Mouse (Mus musculus): ENCODE measurements around the gene Heca. TPM values are rescaled to one million over a fixed set of nuclear protein-coding genes. Genes with fewer than 3 reads are reported as not detected.
"Not testable (repeated sequence)": the region's sequence is repeated elsewhere in the genome, so short reads cannot be mapped to it uniquely, and the experiment has no call there.

Heca gene
- 2.4 and 3.2 TPM in 2 replicates for polyA plus RNA-seq (2016; fragmentation: Nextera tagmentation; extraction: Ambion mirVana)

DNA sequence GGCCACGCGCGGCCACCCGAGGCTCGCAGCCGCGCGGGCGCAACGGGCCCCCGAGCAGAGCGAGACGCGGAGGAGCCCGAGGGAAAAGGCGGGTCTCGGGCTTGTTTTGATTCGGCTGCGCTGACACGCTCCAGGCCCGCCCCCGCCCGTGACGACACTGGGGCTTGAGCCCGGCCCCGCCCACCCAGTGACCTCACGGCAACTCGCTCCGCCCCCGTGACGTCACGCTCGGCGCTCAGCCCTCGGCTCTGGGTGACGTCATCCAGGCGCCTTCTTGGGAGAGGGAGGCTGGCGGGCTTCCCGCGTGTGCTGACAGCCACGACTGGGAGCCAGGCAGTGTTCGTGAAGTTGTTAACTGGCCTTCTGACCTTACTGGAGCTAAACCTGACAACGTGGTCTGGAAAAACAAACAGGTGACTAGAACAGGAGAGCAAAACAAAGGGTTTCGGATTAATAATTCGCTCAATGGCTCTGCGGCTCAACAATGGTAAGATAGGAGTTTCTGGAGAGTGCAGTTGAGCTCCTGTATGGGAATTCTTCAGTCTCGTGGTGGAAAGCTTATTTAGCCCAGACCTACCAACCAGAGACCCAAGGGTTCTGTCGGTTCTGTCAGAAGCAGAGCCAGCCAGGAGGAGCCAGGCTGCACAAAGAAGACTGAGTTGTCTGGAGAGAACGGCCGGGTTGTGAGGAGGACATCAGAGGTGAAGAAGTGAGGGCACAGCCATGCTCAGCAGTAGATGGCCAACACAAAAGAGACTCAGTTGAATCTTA is at the start of gene Heca:
Heca (minus strand) TSS at position 108 of the 771 bp plus-strand sequence.
- Histone ChIP-seq H3K27me3 (ENCODE audit: poor library complexity, severe bottlenecking) (no peaks in the 10 kb centered on the region), H3K4me1 (peaks cover 8% of the 10 kb centered on the region), H3K9me3 (no peaks in the 10 kb centered on the region), H3K36me3 (replicated peaks) (no peaks in the 10 kb centered on the region), H3K4me3 (peak within 1 kb of the TSS; percentile 87), H3K27ac (peak within 1 kb of the TSS; percentile 88)
- 12% methylated on average over 50 of the region's 50 CpGs for WGBS
- DNase-seq (ENCODE audit: extremely low spot score, low spot score): peak; percentile 89

DNA sequence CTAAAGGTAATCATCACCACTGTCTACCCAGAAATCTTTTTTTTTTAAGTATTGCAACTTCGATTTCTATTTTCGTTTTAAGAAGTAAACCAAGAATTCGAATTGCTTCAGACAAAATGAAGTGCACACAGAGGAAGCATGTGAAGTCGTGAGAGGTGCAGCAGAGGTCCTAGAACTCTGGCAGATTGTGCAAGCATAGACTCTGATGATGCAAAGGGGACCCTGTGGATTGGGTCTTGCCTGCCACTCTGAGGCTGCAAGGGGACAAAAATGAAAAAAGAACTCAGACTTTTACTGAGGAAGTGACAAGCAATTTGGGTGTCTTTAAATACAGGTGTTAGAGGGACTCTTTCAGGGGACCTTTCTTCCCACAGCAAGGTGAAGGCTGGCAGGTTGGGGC is 42.7 kb upstream of the Heca start:
- no peak for DNase-seq (ENCODE audit: extremely low spot score, low spot score)
- H3K4me1 ChIP-seq: no peaks in the 10 kb centered on the region
- H3K4me3 ChIP-seq: no peak overlapping the region
- WGBS: 87% methylated on average over 4 of the region's 4 CpGs
- no peaks in the 10 kb centered on the region for H3K36me3 ChIP-seq (replicated peaks)
- H3K27me3 ChIP-seq (ENCODE audit: poor library complexity, severe bottlenecking): no peaks in the 10 kb centered on the region
- H3K9me3 ChIP-seq: no peaks in the 10 kb centered on the region
- H3K27ac ChIP-seq: no peak overlapping the region

DNA sequence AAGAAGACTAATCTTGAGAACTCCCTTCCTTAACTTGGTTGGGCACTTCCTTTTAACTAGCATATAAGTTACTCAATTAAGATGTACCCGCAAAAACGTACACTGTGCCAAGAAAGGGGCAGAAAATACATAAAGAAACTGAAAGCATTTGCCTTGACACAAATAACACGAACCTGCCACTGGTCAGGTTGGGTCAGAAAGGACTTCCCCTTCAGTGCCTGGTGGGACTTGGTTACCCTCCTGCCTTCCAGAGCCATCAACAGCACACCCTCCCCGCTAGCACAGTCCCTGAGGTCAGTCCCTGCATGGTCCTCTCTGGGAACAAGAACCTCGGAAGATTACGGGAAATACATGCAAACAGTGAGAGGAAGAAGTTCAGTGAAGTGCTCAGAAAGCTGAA is 41.3 kb upstream of the Heca start:
- no peak overlapping the region for H3K4me3 ChIP-seq
- H3K36me3 ChIP-seq (replicated peaks): no peaks in the 10 kb centered on the region
- no peaks in the 10 kb centered on the region for H3K9me3 ChIP-seq
- no peaks in the 10 kb centered on the region for H3K27me3 ChIP-seq (ENCODE audit: poor library complexity, severe bottlenecking)
- no peaks in the 10 kb centered on the region for H3K4me1 ChIP-seq
- WGBS: 81% methylated on average over 6 of the region's 6 CpGs
- no peak overlapping the region for H3K27ac ChIP-seq
- DNase-seq (ENCODE audit: extremely low spot score, low spot score): no peak

DNA sequence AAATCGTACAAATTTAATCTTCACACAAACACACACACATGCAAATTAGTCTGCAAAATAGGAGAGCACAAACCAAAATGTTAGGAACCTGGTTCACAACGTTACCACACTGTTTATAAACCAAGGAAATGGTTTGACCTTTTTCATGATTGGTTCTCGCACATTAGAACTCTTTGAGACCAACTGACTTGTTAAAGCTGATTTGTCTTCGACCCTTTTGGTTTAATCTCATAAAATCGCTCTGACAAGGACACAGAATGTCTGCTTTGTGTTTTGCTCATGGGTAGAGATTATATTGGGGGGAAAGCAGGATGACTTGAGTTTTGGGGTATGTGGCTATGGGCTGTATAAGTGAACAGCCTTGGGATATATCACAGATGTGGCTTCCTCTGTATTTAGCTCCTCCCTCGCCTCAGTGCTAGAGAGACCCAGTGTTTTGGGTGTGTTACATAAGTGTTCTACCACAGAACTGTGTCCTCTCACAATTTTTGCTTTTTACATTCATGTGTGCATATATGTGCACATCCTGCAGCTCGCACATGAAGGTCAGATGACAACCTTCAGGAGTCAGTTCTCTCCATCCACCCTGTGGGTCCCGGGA is 40.1 kb upstream of the Heca start:
- no peaks in the 10 kb centered on the region for H3K4me1 ChIP-seq
- no peak overlapping the region for H3K4me3 ChIP-seq
- H3K27ac ChIP-seq: no peak overlapping the region
- H3K36me3 ChIP-seq (replicated peaks): no peaks in the 10 kb centered on the region
- no peak for DNase-seq (ENCODE audit: extremely low spot score, low spot score)
- 87% methylated on average over 8 of the region's 8 CpGs for WGBS
- H3K27me3 ChIP-seq (ENCODE audit: poor library complexity, severe bottlenecking): no peaks in the 10 kb centered on the region
- H3K9me3 ChIP-seq: no peaks in the 10 kb centered on the region

GRCm38 (mm10) chr10:17983313-17983712 is 35.4 kb upstream of the Heca start:
- WGBS: 92% methylated on average over 2 of the region's 2 CpGs
- no peak for DNase-seq (ENCODE audit: extremely low spot score, low spot score)
- H3K4me3 ChIP-seq: no peak overlapping the region
- H3K36me3 ChIP-seq (replicated peaks): no peaks in the 10 kb centered on the region
- no peak overlapping the region for H3K27ac ChIP-seq
- no peaks in the 10 kb centered on the region for H3K27me3 ChIP-seq (ENCODE audit: poor library complexity, severe bottlenecking)
- H3K9me3 ChIP-seq: no peaks in the 10 kb centered on the region
- no peaks in the 10 kb centered on the region for H3K4me1 ChIP-seq

DNA sequence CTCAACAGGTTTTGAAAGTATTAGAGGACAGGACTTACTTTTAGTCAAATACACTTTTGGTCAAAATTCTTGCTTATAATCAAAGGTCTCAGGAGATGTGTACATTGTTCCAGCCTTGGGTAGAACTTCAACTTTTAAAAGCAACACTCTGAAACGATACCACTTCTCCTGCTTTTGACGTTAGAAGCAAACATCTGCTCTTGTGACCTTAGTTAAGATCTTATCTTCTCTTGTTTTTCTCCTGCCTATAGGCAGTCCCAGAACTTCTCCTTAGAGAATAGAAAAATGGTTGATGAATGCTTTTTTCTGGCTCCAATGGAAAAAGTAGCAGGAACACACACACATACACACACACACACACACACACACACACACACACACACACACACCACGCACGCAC is 18.2 kb upstream of the Heca start:
- Histone ChIP-seq H3K27ac (no peak overlapping the region), H3K9me3 (no peaks in the 10 kb centered on the region), H3K4me3 (no peak overlapping the region), H3K36me3 (replicated peaks) (no peaks in the 10 kb centered on the region), H3K27me3 (ENCODE audit: poor library complexity, severe bottlenecking) (no peaks in the 10 kb centered on the region), H3K4me1 (no peaks in the 10 kb centered on the region)
- 93% methylated on average over 4 of the region's 4 CpGs for WGBS
- no peak for DNase-seq (ENCODE audit: extremely low spot score, low spot score)

DNA sequence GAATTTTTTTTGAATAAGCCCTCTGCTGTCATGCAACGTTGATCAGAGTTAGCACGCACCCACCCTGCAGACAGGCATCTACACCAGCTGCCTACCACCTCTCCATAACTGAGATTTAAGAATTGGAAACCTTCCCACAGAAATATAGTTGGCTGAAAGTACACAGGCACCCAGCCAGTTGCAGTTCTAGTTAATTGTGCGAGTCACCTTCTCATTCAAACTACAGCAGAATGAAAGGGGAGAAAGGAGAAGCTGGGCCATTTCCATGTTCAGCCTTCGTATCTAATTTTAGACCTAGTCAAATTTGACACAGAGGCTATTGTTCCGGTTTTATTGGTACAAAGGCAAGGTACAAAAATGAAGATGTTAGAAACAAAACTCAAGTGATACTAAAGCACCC is 2.9 kb upstream of the Heca start:
- Histone ChIP-seq H3K9me3 (peaks cover 5% of the 10 kb centered on the region; the same call in 1 of the 2 replicates), H3K36me3 (replicated peaks) (no peaks in the 10 kb centered on the region), H3K4me3 (no peak overlapping the region), H3K27ac (no peak overlapping the region), H3K4me1 (peaks cover 8% of the 10 kb centered on the region), H3K27me3 (ENCODE audit: poor library complexity, severe bottlenecking) (no peaks in the 10 kb centered on the region)
- no peak for DNase-seq (ENCODE audit: extremely low spot score, low spot score)
- WGBS: 88% methylated on average over 5 of the region's 5 CpGs

- H3K36me3 ChIP-seq (replicated peaks): 0 out of 2 replicates have a peak, but pooled peaks cover 4% of the 10 kb centered on the region
- peaks cover 8% of the 10 kb centered on the region for H3K4me1 ChIP-seq
- under 1% methylated on average over 101 of the region's 110 CpGs for WGBS
- H3K9me3 ChIP-seq: no peaks in the 10 kb centered on the region
- peak; percentile 43 for DNase-seq (ENCODE audit: extremely low spot score, low spot score)
- H3K27me3 ChIP-seq (ENCODE audit: poor library complexity, severe bottlenecking): no peaks in the 10 kb centered on the region
- H3K27ac ChIP-seq: peak overlapping the region; percentile 88
- H3K4me3 ChIP-seq: peak overlapping the region; percentile 87
Measured at GRCm38 (mm10) chr10:17947175-17947906, 526 bp downstream of the Heca start.

GRCm38 (mm10) chr10:17946799-17947174 is 1.1 kb downstream of the Heca start:
- not testable (repeated sequence) for H3K36me3 ChIP-seq (replicated peaks); H3K4me1 ChIP-seq; DNase-seq (ENCODE audit: extremely low spot score, low spot score); H3K27me3 ChIP-seq (ENCODE audit: poor library complexity, severe bottlenecking); H3K9me3 ChIP-seq
- Histone ChIP-seq H3K4me3 (peak overlapping the region; percentile 87), H3K27ac (peak overlapping the region; percentile 88)
- WGBS: 2% methylated on average over 4 of the region's 4 CpGs

DNA sequence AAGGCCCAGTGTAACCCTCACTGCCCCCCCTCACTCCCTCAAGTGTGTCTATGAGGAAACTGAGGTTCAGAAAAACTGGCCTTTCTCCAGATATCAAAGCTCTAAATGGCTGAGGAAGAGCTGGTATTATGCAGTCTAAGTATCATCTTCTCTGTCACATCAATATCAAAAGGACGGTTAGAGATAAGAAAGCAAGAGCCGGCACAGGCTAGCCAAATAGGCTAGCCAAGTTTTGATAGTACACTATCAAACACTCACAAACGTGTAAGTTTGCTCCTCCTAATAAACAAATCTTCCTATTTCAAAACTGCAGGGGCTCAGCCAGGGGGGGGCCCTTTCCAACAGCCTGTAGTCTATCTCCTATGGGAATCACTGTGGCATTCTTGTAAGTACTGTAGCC is 1.8 kb downstream of the Heca start:
- 86% methylated on average over 3 of the region's 3 CpGs for WGBS
- Histone ChIP-seq H3K27me3 (ENCODE audit: poor library complexity, severe bottlenecking) (no peaks in the 10 kb centered on the region), H3K4me1 (peaks cover 8% of the 10 kb centered on the region), H3K36me3 (replicated peaks) (peaks cover 8% of the 10 kb centered on the region), H3K9me3 (no peaks in the 10 kb centered on the region), H3K4me3 (peak overlapping the region; percentile 87), H3K27ac (no peak overlapping the region)
- DNase-seq (ENCODE audit: extremely low spot score, low spot score): no peak

DNA sequence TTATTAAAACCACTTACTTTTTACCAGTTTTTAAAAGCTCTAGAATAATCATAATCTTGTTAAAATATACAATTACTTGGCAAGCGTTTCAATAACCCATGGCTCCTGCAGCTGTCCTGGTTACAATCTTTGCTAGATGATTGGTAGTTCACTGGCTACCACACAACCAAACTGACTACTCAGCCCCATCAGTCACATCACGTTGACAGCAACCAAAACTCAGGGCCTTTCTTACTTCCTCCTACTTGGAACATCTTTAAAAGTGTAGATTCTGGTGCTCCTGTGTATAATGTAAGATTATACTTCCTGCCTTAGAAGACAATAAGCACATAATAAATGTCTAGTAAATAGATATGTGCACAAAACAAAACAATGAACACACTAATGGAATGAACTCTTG is 14.2 kb downstream of the Heca start:
- H3K9me3 ChIP-seq: no peaks in the 10 kb centered on the region
- no peaks in the 10 kb centered on the region for H3K27me3 ChIP-seq (ENCODE audit: poor library complexity, severe bottlenecking)
- no peak overlapping the region for H3K27ac ChIP-seq
- WGBS: 84% methylated on average over 2 of the region's 2 CpGs
- no peaks in the 10 kb centered on the region for H3K4me1 ChIP-seq
- DNase-seq (ENCODE audit: extremely low spot score, low spot score): no peak
- no peaks in the 10 kb centered on the region for H3K36me3 ChIP-seq (replicated peaks)
- H3K4me3 ChIP-seq: no peak overlapping the region

DNA sequence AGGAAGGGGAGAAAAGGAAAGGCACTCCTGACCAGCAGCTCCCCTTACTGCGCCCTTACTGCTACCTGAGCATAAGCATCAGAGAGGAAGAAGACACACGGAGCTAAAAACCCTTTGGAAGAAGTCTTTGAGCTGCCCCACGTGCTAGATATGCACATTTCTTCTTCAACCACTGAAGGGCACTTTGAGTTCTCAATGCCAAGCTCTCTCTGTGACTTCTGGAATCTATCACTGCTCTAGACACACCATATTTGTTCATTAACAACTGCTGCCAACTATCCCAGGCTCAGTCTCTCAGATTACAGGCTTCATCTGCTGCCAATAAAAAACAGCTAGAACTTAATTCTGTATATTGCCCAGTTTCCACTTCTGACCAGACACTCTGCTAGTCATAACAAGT is 15.7 kb downstream of the Heca start:
- no peak for DNase-seq (ENCODE audit: extremely low spot score, low spot score)
- Histone ChIP-seq H3K4me3 (no peak overlapping the region), H3K36me3 (replicated peaks) (no peaks in the 10 kb centered on the region), H3K27me3 (ENCODE audit: poor library complexity, severe bottlenecking) (no peaks in the 10 kb centered on the region), H3K4me1 (no peaks in the 10 kb centered on the region), H3K9me3 (no peaks in the 10 kb centered on the region), H3K27ac (no peak overlapping the region)
- WGBS: 79% methylated on average over 3 of the region's 3 CpGs

- WGBS: 76% methylated on average over 1 of the region's 1 CpGs
- H3K4me1 ChIP-seq: no peaks in the 10 kb centered on the region
- no peak overlapping the region for H3K4me3 ChIP-seq
- no peaks in the 10 kb centered on the region for H3K36me3 ChIP-seq (replicated peaks)
- DNase-seq (ENCODE audit: extremely low spot score, low spot score): no peak
- no peaks in the 10 kb centered on the region for H3K9me3 ChIP-seq
- H3K27me3 ChIP-seq (ENCODE audit: poor library complexity, severe bottlenecking): no peaks in the 10 kb centered on the region
- no peak overlapping the region for H3K27ac ChIP-seq
Measured at GRCm38 (mm10) chr10:17931157-17931556, 16.7 kb downstream of the Heca start.
